Mouse (Mus musculus) erythroid progenitor cell, adult 5-6 weeks (primary cell): ENCODE measurements around the gene Mlec. TPM values are rescaled to one million over a fixed set of nuclear protein-coding genes. Genes with fewer than 3 reads are reported as not detected.
"Not testable (repeated sequence)": the region's sequence is repeated elsewhere in the genome, so short reads cannot be mapped to it uniquely, and the experiment has no call there.

ENCODE experiments used
- ATAC-seq: replicated peaks from 2 replicates; pipeline ENCODE4 v1.8.0; 2016; ENCODE audit warnings: moderate number of reproducible peaks, mild to moderate bottlenecking, moderate TSS enrichment, inconsistent platforms; ENCODE audit not compliant: poor library complexity, low FRiP score, severe bottlenecking
- total RNA-seq, 2 experiments: library from RNA; stranded (forward) in 1 of 2; stranded (reverse) in 1 of 2; fragments of 150-400 nt in 1 of 2; fragments of 186-747, 209-891 nt in 1 of 2; gene quantifications; 2 replicates each; pipeline versions ENCODE4 v1.2.3 to v1.2.4; 2015 to 2017; ENCODE audit warnings: low replicate concordance in 2 of 2

The Mlec gene
- total RNA-seq, 2 experiments from 2014 or later: 25.9 to 32.3 TPM

DNA sequence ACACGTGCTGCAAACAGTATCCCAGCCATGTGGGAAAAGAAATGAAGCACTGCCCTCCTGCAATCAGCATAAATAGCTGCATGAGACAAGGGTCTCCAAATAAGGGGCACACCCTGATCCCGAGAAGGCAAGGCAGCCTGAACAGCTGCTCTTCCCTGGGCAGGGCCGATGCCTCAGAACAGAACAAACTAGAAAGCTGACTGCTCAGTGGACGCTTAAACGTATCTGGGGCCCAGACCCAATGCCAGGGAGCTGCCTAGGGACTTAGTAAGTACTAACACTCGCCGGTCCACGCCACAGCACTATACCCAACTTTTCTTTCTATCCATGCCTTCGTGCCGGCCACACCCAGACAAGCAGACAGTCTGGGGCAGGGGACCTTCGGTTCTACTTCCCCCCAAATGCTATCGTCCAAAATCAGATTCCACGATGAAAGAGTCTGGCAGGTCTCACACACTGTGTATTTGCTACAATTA lies 2.8 kb downstream of the Mlec start:
- no peak for ATAC-seq

DNA sequence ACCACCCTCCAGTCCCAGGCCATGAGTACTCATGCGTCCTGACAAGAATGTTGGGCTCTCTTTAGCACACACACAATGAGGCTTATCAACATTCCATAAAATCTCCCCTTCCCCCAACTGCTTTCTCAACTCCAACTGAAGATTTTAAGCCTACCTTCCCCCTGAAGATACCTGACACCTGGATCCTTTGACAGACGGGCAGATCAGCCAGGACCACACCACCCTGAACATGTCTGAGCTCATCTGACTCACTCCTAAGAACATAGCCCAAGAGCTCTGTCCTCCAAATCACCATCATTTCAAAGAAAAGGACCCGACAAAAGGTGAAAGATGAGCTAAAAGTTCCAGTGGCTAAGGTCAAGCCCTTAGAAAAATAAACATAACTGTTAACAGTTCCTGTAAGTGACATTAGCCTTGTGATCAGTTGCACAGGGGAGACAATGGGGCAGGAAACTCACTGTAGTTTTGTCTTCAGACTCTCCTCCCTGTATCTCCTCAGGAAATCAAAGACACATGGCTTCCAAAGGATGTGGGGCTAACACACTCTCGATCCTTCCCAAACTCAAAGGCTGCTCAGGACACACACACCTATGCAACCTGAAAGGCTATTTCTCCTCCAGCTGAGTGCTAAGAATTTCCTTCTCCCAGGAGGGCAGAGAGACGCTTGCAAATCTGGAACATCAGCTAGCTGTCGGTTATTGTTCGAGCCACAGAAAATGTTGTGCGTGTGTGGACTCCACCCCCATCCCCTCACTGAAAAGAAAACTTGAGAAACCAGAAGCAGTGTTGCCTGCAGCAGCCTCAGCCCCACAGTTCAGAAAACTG lies 5.6 kb downstream of the Mlec start:
- ATAC-seq: no peak

- no peak for ATAC-seq
These were observed 6.5 kb downstream of the Mlec start for GRCm38 (mm10) chr5:115151457-115151856.

- no peak for ATAC-seq
These were observed 7.0 kb downstream of the Mlec start for GRCm38 (mm10) chr5:115150991-115151390.

DNA sequence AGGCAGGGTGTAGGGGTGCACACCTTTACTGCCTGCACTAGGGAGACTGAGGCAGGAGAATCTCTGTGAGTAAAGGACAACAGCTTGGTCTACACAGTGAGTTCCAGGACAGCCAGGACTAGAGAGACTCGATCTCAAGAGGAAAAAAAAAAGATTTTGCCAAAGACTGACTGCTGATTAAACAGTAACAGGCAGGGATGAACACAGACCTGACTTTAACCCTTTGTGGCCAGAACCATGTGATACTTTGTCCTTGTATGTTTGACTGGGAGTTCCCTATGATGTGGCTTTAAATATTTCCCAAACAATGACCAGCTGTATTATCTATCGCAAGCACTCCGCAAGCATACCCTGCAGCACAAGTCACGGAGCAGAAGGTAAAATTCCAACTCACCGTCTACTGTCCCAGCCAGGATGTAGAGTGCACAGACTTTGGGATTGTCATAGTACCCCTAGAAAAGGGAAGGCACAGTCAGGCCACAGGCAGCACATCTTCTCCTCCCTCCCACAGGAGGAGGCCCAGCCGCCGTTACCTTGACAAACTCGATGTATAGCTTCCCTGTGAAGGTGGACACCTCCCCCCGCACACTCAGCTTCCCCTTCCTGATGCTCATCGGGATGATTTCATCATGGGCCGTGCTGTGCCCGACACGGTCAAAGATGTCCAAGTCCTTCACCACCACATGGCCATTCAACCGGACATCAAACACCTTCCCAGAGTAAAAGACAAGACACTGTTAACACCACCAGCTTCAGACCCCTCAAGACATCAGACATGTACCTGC lies 8.1 kb downstream of the Mlec start:
- ATAC-seq: no peak

DNA sequence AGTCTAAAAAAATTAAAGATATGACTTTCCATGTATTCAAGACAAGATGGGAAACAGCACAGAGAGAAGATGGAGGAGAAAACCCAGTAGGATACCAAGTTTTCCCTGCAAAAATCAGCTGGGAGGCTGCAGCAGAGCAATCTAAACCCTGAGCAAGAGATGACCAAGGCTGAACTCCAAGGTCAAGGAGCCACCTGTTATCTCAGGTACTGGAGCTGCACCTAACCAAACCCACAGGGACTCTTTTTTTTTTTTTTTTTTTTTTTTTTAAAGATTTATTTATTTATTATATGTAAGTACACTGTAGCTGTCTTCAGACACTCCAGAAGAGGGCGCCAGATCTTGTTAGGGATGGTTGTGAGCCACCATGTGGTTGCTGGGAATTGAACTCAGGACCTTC lies 9.1 kb downstream of the Mlec start:
- ATAC-seq: not testable (repeated sequence)

DNA sequence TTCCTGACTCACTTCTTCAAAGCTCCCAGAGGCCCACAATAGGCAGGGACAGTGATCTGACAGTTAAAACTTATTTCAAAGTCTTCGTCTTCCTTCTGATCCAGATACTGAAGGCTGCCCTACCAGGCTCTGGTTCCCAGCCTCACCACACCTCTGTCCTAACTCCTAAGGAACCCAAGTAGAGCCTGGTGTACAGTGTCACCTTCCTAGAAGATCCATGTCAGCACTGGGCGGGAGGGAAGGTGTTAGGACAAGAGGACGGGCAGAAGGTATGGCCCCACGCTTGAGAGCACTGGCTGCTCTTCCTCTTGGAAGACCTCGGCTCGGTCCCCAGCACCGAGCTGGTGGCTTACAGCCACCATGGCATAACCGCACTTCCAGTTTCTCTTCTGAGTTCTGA lies 9.6 kb downstream of the Mlec start:
- no peak for ATAC-seq

- ATAC-seq: no peak
These were observed 10.6 kb downstream of the Mlec start for GRCm38 (mm10) chr5:115147388-115147787.

- ATAC-seq: no peak
These were observed 11.2 kb downstream of the Mlec start for GRCm38 (mm10) chr5:115146747-115147130.

DNA sequence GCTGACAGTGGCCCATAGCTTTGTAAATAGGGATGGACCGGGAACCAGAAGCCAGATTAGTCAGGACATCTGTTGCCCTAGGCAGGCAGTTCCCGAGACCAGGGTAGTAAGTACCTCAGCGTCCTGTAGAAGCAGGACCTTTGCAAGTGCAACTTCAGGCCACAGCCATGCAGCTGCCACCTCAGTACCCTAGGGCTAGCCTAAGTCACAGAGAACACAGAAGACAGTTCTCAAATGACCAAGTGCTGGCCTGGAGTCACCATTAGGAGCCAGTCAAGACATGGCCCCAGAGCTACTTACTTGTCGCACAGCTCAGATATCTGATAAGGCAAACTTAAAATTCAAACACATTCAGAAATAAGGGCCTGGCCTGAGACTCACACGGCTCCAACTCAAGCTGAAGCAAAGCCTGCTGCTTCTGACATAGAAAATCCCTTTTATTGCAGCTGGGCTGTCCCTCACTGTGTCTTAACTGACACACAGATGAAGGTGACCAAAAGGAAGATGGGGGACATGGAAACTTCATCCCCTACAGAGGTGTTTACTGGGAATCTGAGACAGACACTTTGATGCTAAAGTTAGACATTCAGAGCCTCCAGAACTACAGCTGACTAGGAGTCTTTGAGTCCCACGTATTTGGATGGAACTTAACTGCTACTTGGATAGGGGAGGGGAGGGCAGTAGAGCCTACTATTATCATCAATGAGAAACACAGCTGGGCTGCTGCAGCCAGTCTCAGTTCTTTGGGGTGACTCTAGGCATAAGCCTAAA lies 11.8 kb downstream of the Mlec start:
- no peak for ATAC-seq

GRCm38 (mm10) chr5:115145253-115145968 lies 12.6 kb downstream of the Mlec start:
- no peak for ATAC-seq

GRCm38 (mm10) chr5:115144471-115144870 lies 13.5 kb downstream of the Mlec start:
- no peak for ATAC-seq

DNA sequence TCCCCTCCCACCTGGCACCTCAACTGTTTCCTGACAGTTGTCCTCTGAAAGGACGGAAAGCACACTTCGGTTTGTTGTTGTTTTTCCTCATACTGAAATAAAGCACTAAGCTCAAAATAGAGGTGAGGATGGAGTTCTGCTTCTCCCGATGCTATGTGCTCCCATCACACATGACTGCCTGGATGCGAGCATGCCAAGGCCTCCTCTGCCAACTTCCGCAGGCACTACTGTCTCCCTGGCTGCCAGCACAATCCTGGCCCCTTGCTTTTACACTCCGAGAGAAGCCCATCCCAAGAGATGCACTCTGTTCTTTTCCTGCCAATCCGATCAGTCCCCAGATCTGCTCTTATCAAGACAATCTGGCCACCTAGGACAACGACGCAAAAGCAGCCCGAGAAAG lies 14.4 kb downstream of the Mlec start:
- no peak for ATAC-seq

DNA sequence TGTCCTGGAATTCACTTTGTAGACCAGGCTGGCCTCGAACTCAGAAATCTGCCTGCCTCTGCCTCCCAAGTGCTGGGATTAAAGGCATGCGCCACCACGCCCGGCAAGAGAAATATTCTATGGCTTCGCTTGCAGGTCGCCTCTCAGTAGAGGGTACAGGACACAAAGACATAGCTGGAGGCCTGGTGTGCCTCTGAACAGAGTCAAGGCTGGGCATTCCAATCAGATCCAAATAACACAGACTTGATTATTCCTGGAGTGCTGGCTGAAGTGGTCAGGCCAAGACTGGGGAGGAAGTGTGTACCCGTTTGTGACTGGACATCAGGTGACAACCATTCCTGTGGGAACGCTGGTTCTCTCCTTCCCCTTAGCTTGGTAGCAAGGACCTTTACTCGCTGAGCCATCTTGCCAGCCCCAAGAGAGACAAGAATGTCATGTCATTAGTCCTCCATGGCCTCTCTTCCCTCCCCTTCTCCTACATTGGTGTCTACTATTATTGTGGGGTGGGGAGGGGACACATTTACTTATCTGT lies 15.7 kb downstream of the Mlec start:
- ATAC-seq: no peak

GRCm38 (mm10) chr5:115140726-115141125 lies 17.3 kb downstream of the Mlec start:
- no peak for ATAC-seq

GRCm38 (mm10) chr5:115139124-115139523 lies 18.9 kb downstream of the Mlec start:
- no peak for ATAC-seq

GRCm38 (mm10) chr5:115134234-115135165 lies 23.5 kb downstream of the Mlec start, which contains the start of gene Unc119b:
Gene Unc119b, minus strand, starts transcription at chr5:115134975.
- peak; percentile 98 for ATAC-seq

- ATAC-seq: no peak
These were observed 24.5 kb downstream of the Mlec start for GRCm38 (mm10) chr5:115133358-115134066.
